Mouse (Mus musculus): ENCODE measurements around the gene Olfr1018.

The Olfr1018 gene

DNA sequence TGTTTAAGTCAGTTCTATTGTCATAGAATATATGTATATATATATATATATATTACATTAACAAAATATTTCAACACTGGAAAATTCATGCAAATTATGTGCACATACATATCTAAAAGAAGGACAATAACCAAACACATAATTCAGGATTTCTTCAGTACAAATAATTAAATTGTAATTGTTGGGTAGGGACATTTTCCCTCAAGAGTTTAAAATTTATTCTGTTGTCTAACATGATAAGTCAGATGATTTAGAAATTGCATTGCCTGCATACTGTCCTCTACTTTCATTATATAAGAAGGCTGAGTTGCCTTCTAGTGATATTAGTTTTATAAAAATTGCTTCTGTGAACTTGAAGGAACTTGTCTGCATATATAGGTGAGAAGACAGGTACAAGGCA, at the start of gene Olfr1018:
Gene Olfr1018, plus strand, starts transcription at position 301 of the 400 bp plus-strand sequence.
- DNase-seq (ENCODE audit: low read depth, low spot score): no peak

DNA sequence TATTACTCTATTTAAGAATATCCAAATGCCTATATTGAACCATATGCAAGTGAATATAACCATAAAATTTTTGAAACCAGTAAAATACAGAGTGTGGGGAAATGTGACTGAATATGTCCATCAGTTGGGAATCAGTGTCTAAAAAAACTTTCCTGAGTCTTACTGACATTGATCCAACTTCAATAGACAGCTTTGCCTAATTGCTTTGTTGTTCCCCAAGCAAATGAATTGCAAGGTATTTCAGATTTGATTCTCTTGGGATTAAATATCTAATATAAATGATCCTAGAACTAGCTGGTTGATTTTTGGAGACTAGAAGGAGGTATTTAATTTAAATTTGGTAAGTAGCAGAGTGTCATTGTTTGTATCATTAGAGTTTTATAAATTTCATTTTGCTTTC, 45.9 kb upstream of the Olfr1018 start, which contains the start of gene Olfr1014:
Gene Olfr1014, plus strand, starts transcription at position 301 of the 400 bp plus-strand sequence.
- no peak for DNase-seq (ENCODE audit: low read depth, low spot score)

DNA sequence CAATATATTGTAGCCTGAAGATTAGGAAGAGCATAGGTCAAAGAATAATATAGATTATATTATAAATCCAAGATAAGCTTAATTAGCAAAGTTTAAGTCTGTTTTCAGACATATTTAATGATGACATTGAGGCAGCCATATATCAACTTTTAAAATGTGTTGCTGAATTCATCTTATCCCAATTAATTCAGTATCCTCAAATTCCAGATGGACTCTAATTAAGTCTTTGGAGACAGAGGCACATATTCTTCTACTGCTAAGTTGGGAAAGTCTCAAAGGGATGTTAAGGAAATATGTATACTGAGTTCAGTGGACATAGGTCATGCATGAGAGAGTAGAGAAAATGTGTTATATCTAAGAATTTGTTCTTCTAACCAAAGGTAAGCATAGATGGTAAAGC, 36.6 kb upstream of the Olfr1018 start, which contains the start of gene Olfr1015:
Gene Olfr1015, plus strand, starts transcription at position 301 of the 400 bp plus-strand sequence.
- DNase-seq (ENCODE audit: low read depth, low spot score): no peak

- peak; percentile 9 for DNase-seq (ENCODE audit: low read depth, low spot score)
These were observed 25.9 kb upstream of the Olfr1018 start for GRCm38 (mm10) chr2:85792331-85792730.

GRCm38 (mm10) chr2:85802444-85802843, 15.8 kb upstream of the Olfr1018 start, which contains the start of gene Olfr1016:
TSS of gene Olfr1016 (minus strand) at chr2:85802544.
- no peak for DNase-seq (ENCODE audit: low read depth, low spot score)

DNA sequence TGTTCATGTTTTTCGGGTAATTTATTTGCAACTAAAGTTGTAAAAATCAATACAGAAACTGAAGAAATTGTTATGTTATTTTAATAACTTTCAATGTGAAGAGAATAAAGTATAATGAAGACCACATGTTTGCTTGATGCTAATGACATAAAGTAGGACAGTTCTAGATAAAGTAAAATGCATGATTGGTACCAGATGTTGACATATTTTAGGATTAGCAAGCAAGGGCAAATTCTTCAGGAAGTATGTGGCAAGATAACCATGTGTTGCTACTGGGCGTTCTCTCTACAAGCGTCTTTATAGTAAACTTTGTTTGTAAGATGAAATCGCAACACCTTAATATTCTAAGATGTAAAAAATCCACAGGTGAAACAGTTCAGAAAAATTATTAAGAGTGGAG, 13.8 kb upstream of the Olfr1018 start:
- DNase-seq (ENCODE audit: low read depth, low spot score): no peak

- no peak for DNase-seq (ENCODE audit: low read depth, low spot score)
These were observed 27.1 kb downstream of the Olfr1018 start, which contains the start of gene Olfr1019 for GRCm38 (mm10) chr2:85845383-85845782. TSS of gene Olfr1019 (minus strand) at chr2:85845483.

GRCm38 (mm10) chr2:85846730-85847129, 28.5 kb downstream of the Olfr1018 start, which contains the start of gene Olfr1020:
TSS of gene Olfr1020 (plus strand) at chr2:85847030.
- peak; percentile 1 for DNase-seq (ENCODE audit: low read depth, low spot score)

DNA sequence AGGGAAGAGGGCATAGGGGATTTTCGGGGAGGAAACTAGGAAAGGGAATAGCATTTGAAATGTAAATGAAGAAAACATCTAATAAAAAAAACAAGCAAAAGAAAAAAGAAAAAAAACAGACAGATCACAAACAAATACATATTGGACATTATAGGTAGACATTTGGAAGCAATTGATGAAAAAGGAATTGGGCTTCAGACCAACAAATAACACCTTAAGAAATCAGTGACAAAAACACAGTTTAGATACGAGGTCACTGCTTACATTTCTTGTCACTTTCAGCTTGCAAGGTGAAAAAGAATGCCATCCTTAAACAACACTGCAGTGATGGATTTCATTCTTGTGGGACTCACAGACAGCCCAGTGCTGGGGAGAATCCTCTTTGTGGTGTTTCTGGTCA, 50.0 kb downstream of the Olfr1018 start, which contains the start of gene Olfr1022:
Gene Olfr1022, plus strand, starts transcription at position 301 of the 400 bp plus-strand sequence.
- DNase-seq (ENCODE audit: low read depth, low spot score): no peak
